14 mouse cellular contexts compared by ENCODE assay signal in genomic region chr7:82330860-82331259, GRCm38 (mm10). TPM values are rescaled to one million over a fixed set of nuclear protein-coding genes. Genes with fewer than 3 reads are reported as not detected.
"Had no signal": no experiment of that assay in that cellular context is flagged by ENCODE, and none has a peak within 500 bp of the region (broad histone marks: within the 10 kb centered on the region; RNA-seq: fewer than 3 reads in every experiment).

No protein-coding gene starts in this region.

- H3K4me3 ChIP-seq: layer of hippocampus, adult 2 months; left cerebral cortex, adult 2 months; limb, embryonic 15.5 days; liver, embryonic 12.5 days; midbrain, embryonic 12.5 days; neural tube, embryonic 15.5 days had no signal

- H3K9me3 ChIP-seq: limb, embryonic 15.5 days; liver, embryonic 12.5 days; midbrain, embryonic 12.5 days; neural tube, embryonic 15.5 days had no signal

- H3K4me2 ChIP-seq: limb, embryonic 15.5 days; liver, embryonic 12.5 days; lung, embryonic 14.5 days; midbrain, embryonic 12.5 days; neural tube, embryonic 15.5 days had no signal

- H3K36me3 ChIP-seq: limb, embryonic 15.5 days; liver, embryonic 12.5 days; midbrain, embryonic 12.5 days; neural tube, embryonic 15.5 days had no signal

- H3K27ac ChIP-seq: kidney, postnatal 0 days; layer of hippocampus, adult 2 months; left cerebral cortex, adult 2 months; limb, embryonic 15.5 days; liver, embryonic 12.5 days; midbrain, embryonic 12.5 days; neural tube, embryonic 15.5 days had no signal

- H3K9ac ChIP-seq: limb, embryonic 15.5 days; liver, embryonic 12.5 days; lung, embryonic 14.5 days; midbrain, embryonic 12.5 days; neural tube, embryonic 15.5 days had no signal

- H3K4me1 ChIP-seq: liver, embryonic 12.5 days had no signal

- ATAC-seq: liver, embryonic 12.5 days had no signal

- DNase-seq: kidney, adult 9 months; kidney, postnatal 36 days; lung, embryonic 14.5 days; lung, postnatal 10 days; lung, postnatal 4 days; thymus, postnatal 36 days had no signal

RNA-seq across cellular contexts. Expression of gene Adamtsl3, which starts 4.6 kb away (rescaled TPM):
- total RNA-seq: megakaryocyte-erythroid progenitor cell, adult 5-6 weeks had no signal
